Mouse (Mus musculus): ENCODE results near the gene Gpr132. TPM values are rescaled to one million over a fixed set of nuclear protein-coding genes. Genes with fewer than 3 reads are reported as not detected.

The Gpr132 gene
- total and polyA plus RNA-seq, 3 experiments = 5.4 to 6.5 TPM; not detected in 1

- Histone ChIP-seq H3K4me1 (ENCODE audit: control insufficient read depth in 1 of 2, insufficient read depth in 2 of 2, low read length in 2 of 2) (peaks cover 0 to 20% of the 10 kb centered on the region in 2 experiments; a peak in 2 of 4 replicates), H3K27me3 (ENCODE audit: control insufficient read depth in 1 of 2, insufficient read depth in 2 of 2, low read length in 2 of 2) (no peaks in the 10 kb centered on the region), H3K9me3 (replicated peaks; ENCODE audit: insufficient read depth, low read length) (no peaks in the 10 kb centered on the region), H3K27ac (ENCODE audit: control insufficient read depth, low read depth, low read length) (no peak overlapping the region), H3K79me2 (ENCODE audit: control insufficient read depth, insufficient read depth, low read length, poor library complexity) (no peaks in the 10 kb centered on the region), H3K4me3 (ENCODE audit: control insufficient read depth in 1 of 2, insufficient read depth in 1 of 2, low read depth in 2 of 2, low read length in 2 of 2) (no peak overlapping the region), H3K36me3 (ENCODE audit: control insufficient read depth in 1 of 2, insufficient read depth in 2 of 2, low read length in 2 of 2) (peaks cover 0 to 2% of the 10 kb centered on the region in 2 experiments; a peak in 1 of 4 replicates), H3K9ac (ENCODE audit: control insufficient read depth, low read depth, low read length, poor library complexity, severe bottlenecking) (no peak overlapping the region)
- no peak for DNase-seq (ENCODE audit: low read depth, low spot score)
- TF ChIP-seq TCF12 (IDR thresholded peaks at IDR 0.05; ENCODE audit: low read depth, low read length) (no peak), MAFK (IDR thresholded peaks at IDR 0.05; ENCODE audit: borderline replicate concordance, low read depth, low read length) (no peak), MYC (IDR thresholded peaks at IDR 0.05; ENCODE audit: low read depth, low read length) (no peak), JUND (IDR thresholded peaks at IDR 0.05; ENCODE audit: low read depth, low read length) (no peak), MAZ (IDR thresholded peaks at IDR 0.05; ENCODE audit: low read depth, low read length) (no peak), SMC3 (IDR thresholded peaks at IDR 0.05; ENCODE audit: low read depth, low read length) (no peak), TBP (IDR thresholded peaks at IDR 0.05; ENCODE audit: low read depth, low read length) (no peak), E2F4 (IDR thresholded peaks at IDR 0.05; ENCODE audit: borderline replicate concordance, low read depth, low read length) (no peak), CHD2 (IDR thresholded peaks at IDR 0.05; ENCODE audit: low read length) (no peak), NELFE (IDR thresholded peaks at IDR 0.05; ENCODE audit: low read depth, low read length) (no peak), RAD21 (IDR thresholded peaks at IDR 0.05; ENCODE audit: low read depth, low read length) (no peak), USF1 (IDR thresholded peaks at IDR 0.05; ENCODE audit: low read depth, low read length) (no peak), SIN3A (IDR thresholded peaks at IDR 0.05; ENCODE audit: low read length) (no peak), ZKSCAN1 (IDR thresholded peaks at IDR 0.05; ENCODE audit: low read depth, low read length) (no peak), POLR2AphosphoS5 (IDR thresholded peaks at IDR 0.05; ENCODE audit: borderline replicate concordance, low read depth, low read length) (no peak), CTCF (IDR thresholded peaks at IDR 0.05 in 2 of 3, conservative IDR thresholded peaks at IDR 0.05 in 1 of 3; ENCODE audit: control insufficient read depth in 1 of 3, insufficient read depth in 1 of 3, low read depth in 2 of 3, low read length in 3 of 3, poor library complexity in 1 of 3, severe bottlenecking in 1 of 3) (no peak)
Observed at GRCm38 (mm10) chr12:112877607-112878020, 9.6 kb upstream of the Gpr132 start.

GRCm38 (mm10) chr12:112877073-112877576 is 9.1 kb upstream of the Gpr132 start:
- H3K27me3 ChIP-seq (ENCODE audit: control insufficient read depth in 1 of 2, insufficient read depth in 2 of 2, low read length in 2 of 2) = no peaks in the 10 kb centered on the region
- DNase-seq (ENCODE audit: low read depth, low spot score) = no peak
- H3K4me1 ChIP-seq (ENCODE audit: control insufficient read depth in 1 of 2, insufficient read depth in 2 of 2, low read length in 2 of 2) = peaks cover 0 to 20% of the 10 kb centered on the region in 2 experiments; a peak in 2 of 4 replicates
- H3K27ac ChIP-seq (ENCODE audit: control insufficient read depth, low read depth, low read length) = no peak overlapping the region
- no peak overlapping the region for H3K9ac ChIP-seq (ENCODE audit: control insufficient read depth, low read depth, low read length, poor library complexity, severe bottlenecking)
- no peaks in the 10 kb centered on the region for H3K79me2 ChIP-seq (ENCODE audit: control insufficient read depth, insufficient read depth, low read length, poor library complexity)
- peaks cover 0 to 2% of the 10 kb centered on the region in 2 experiments; a peak in 1 of 4 replicates for H3K36me3 ChIP-seq (ENCODE audit: control insufficient read depth in 1 of 2, insufficient read depth in 2 of 2, low read length in 2 of 2)
- H3K9me3 ChIP-seq (replicated peaks; ENCODE audit: insufficient read depth, low read length) = no peaks in the 10 kb centered on the region
- H3K4me3 ChIP-seq (ENCODE audit: control insufficient read depth in 1 of 2, insufficient read depth in 1 of 2, low read depth in 2 of 2, low read length in 2 of 2) = no peak overlapping the region
- TF ChIP-seq CHD1 (IDR thresholded peaks at IDR 0.05; ENCODE audit: low read depth, low read length) (no peak), RCOR1 (IDR thresholded peaks at IDR 0.05; ENCODE audit: low read depth, low read length) (no peak)

Data from MEL (cell line).